19 mouse cellular contexts compared by ENCODE assay signal in genomic region chr6:115485635-115486034, GRCm38 (mm10). TPM values are rescaled to one million over a fixed set of nuclear protein-coding genes. Genes with fewer than 3 reads are reported as not detected.
DNase-seq lines count a peak whose midpoint lies in the region; ATAC-seq and TF ChIP-seq lines count a peak whose summit lies in the region.
"Had no signal": no experiment of that assay in that cellular context is flagged by ENCODE, and none has a peak within 500 bp of the region (broad histone marks: within the 10 kb centered on the region; RNA-seq: fewer than 3 reads in every experiment).

No protein-coding gene starts in this region.

- H3K27me3 ChIP-seq in embryonic facial prominence, embryonic 14.5 days (replicated peaks; ENCODE audit: control insufficient read depth, insufficient read depth, low read length) = no peaks in the 10 kb centered on the region
- peaks cover 51% of the 10 kb centered on the region for H3K27me3 ChIP-seq in embryonic facial prominence, embryonic 10.5 days (replicated peaks; ENCODE audit: low read depth, poor library complexity, severe bottlenecking)
- no peaks in the 10 kb centered on the region for H3K27me3 ChIP-seq in lung, embryonic 14.5 days (ENCODE audit: insufficient read depth, low read length)

- peak; percentile 37 for DNase-seq in embryonic facial prominence, embryonic 14.5 days (ENCODE audit: low spot score)
- no peak for DNase-seq in embryonic facial prominence, embryonic 10.5 days (ENCODE audit: low spot score)
- DNase-seq in lung, embryonic 14.5 days = peak; percentile 62
- no peak for DNase-seq in lung, adult 2 months
- DNase-seq in frontal cortex, adult 2 months (ENCODE audit: extremely low spot score in 1 of 2, low spot score in 1 of 2) = no peak
- no peak for DNase-seq in urinary bladder, postnatal 10 days (ENCODE audit: low spot score)
- DNase-seq: B cell, adult 2 months; cerebellum, adult 18-20 months; gastrocnemius, postnatal 10 days; heart, postnatal 4 days; kidney, adult 18-20 months; midbrain, embryonic 14.5 days; retina, postnatal 1 day; right cerebral cortex, postnatal 4 days had no signal

- peaks cover 4% of the 10 kb centered on the region; the same call in 1 of the 2 replicates for H3K4me1 ChIP-seq in embryonic facial prominence, embryonic 14.5 days (ENCODE audit: control insufficient read depth, insufficient read depth, low read length)
- peaks cover 5% of the 10 kb centered on the region for H3K4me1 ChIP-seq in embryonic facial prominence, embryonic 10.5 days
- peaks cover 4% of the 10 kb centered on the region for H3K4me1 ChIP-seq in lung, embryonic 14.5 days (ENCODE audit: insufficient read depth)
- H3K4me1 ChIP-seq in lung, adult 2 months (ENCODE audit: control insufficient read depth, insufficient read depth, low read length) = peaks cover 2% of the 10 kb centered on the region; the same call in 1 of the 2 replicates

- no peaks in the 10 kb centered on the region for H3K9me3 ChIP-seq in embryonic facial prominence, embryonic 14.5 days (ENCODE audit: control insufficient read depth, low read length)
- H3K9me3 ChIP-seq in embryonic facial prominence, embryonic 10.5 days = no peaks in the 10 kb centered on the region
- no peaks in the 10 kb centered on the region for H3K9me3 ChIP-seq in lung, embryonic 14.5 days (ENCODE audit: low read depth, low read length)
- H3K9me3 ChIP-seq: embryonic facial prominence, embryonic 13.5 days; heart, embryonic 13.5 days had no signal

- no peaks in the 10 kb centered on the region for H3K36me3 ChIP-seq in embryonic facial prominence, embryonic 14.5 days (ENCODE audit: control insufficient read depth, insufficient read depth, low read length)
- no peaks in the 10 kb centered on the region for H3K36me3 ChIP-seq in embryonic facial prominence, embryonic 10.5 days (replicated peaks)
- H3K36me3 ChIP-seq in lung, embryonic 14.5 days (ENCODE audit: insufficient read depth) = no peaks in the 10 kb centered on the region
- H3K36me3 ChIP-seq: embryonic facial prominence, embryonic 13.5 days; heart, embryonic 13.5 days had no signal

- no peak overlapping the region for H3K9ac ChIP-seq in embryonic facial prominence, embryonic 14.5 days (ENCODE audit: low read depth, low read length)
- H3K9ac ChIP-seq in lung, embryonic 14.5 days = no peak overlapping the region
- H3K9ac ChIP-seq: embryonic facial prominence, embryonic 13.5 days; heart, embryonic 13.5 days had no signal

- TF ChIP-seq CTCF in lung, embryonic 14.5 days (IDR thresholded peaks at IDR 0.05; ENCODE audit: low read depth) = no peak
- TF ChIP-seq CTCF in lung, adult 2 months (IDR thresholded peaks at IDR 0.05; ENCODE audit: insufficient read depth, low read length) = no peak

- no peak for TF ChIP-seq POLR2A in lung, adult 2 months (IDR thresholded peaks at IDR 0.05; ENCODE audit: borderline replicate concordance, extremely low read depth, low read depth, low read length)

- no peak overlapping the region for H3K4me3 ChIP-seq in embryonic facial prominence, embryonic 14.5 days (ENCODE audit: low read depth, low read length)
- no peak overlapping the region for H3K4me3 ChIP-seq in embryonic facial prominence, embryonic 10.5 days
- H3K4me3 ChIP-seq in lung, embryonic 14.5 days (ENCODE audit: low read depth, low read length) = no peak overlapping the region
- no peak overlapping the region for H3K4me3 ChIP-seq in lung, adult 2 months (replicated peaks; ENCODE audit: extremely low read depth, low read depth, low read length)
- H3K4me3 ChIP-seq: embryonic facial prominence, embryonic 13.5 days; heart, embryonic 13.5 days had no signal

- H3K4me2 ChIP-seq in embryonic facial prominence, embryonic 14.5 days (ENCODE audit: low read depth, low read length) = no peak overlapping the region
- no peak overlapping the region for H3K4me2 ChIP-seq in lung, embryonic 14.5 days
- H3K4me2 ChIP-seq: embryonic facial prominence, embryonic 13.5 days; heart, embryonic 13.5 days had no signal

- no peak overlapping the region for H3K27ac ChIP-seq in embryonic facial prominence, embryonic 14.5 days (replicated peaks; ENCODE audit: low read depth, low read length)
- no peak overlapping the region for H3K27ac ChIP-seq in embryonic facial prominence, embryonic 10.5 days (replicated peaks)
- peak overlapping the region; percentile 14; the same call in 1 of the 2 replicates for H3K27ac ChIP-seq in lung, embryonic 14.5 days (ENCODE audit: low read depth)
- H3K27ac ChIP-seq: embryonic facial prominence, embryonic 13.5 days; heart, embryonic 13.5 days; hindbrain, postnatal 0 days had no signal

- ATAC-seq in embryonic facial prominence, embryonic 14.5 days (ENCODE audit: low read depth) = no peak
- no peak for ATAC-seq in lung, embryonic 14.5 days (ENCODE audit: insufficient read depth)
- ATAC-seq in common myeloid progenitor, adult 5-6 weeks (replicated peaks; ENCODE audit: low read depth, poor library complexity, severe bottlenecking) = peak; percentile 58
- ATAC-seq in megakaryocyte, adult 5-6 weeks (ENCODE audit: poor library complexity, severe bottlenecking) = peak; percentile 60; the same call in 1 of the 2 replicates
- ATAC-seq: hindbrain, postnatal 0 days had no signal

- WGBS in embryonic facial prominence, embryonic 14.5 days = 58% methylated on average over 6 of the region's 6 CpGs
- WGBS in embryonic facial prominence, embryonic 10.5 days = 80% methylated on average over 6 of the region's 6 CpGs
- 25% methylated on average over 6 of the region's 6 CpGs for WGBS in lung, embryonic 14.5 days
- 40% methylated on average over 6 of the region's 6 CpGs for WGBS in lung, adult 2 months

RNA-seq across cellular contexts. Expression of gene Tsen2, which starts 58.8 kb away (rescaled TPM):
- 24.4 and 31.4 TPM in 2 replicates for polyA plus RNA-seq in embryonic facial prominence, embryonic 14.5 days (2014; fragmentation: Nextera tagmentation; extraction: Ambion mirVana)
- polyA plus RNA-seq in embryonic facial prominence, embryonic 10.5 days (2016; fragmentation: Nextera tagmentation; extraction: Ambion mirVana) = 32.1 and 33.0 TPM in 2 replicates
- 30.6 and 30.9 TPM in 2 replicates for polyA plus RNA-seq in lung, embryonic 14.5 days (2014; fragmentation: Nextera tagmentation; extraction: Ambion mirVana)
- polyA plus RNA-seq in lung, adult 2 months (2012; rRNA removed) = 2.3 and 4.2 TPM in 2 replicates
- total RNA-seq in common myeloid progenitor, adult 5-6 weeks (2017) = 14.7 and 20.9 TPM in 2 replicates
- total RNA-seq in megakaryocyte, adult 5-6 weeks (2015) = 2.9 and 3.0 TPM in 2 replicates
- total RNA-seq in megakaryocyte, adult 5-6 weeks (2017) = 3.4 and 8.7 TPM in 2 replicates
- 26.9 and 27.1 TPM in 2 replicates for polyA plus RNA-seq in frontal cortex, adult 2 months (2012; rRNA removed)

Comparison
In these comparisons a context has a peak if more than half of its experiments do, and no peak if none do; other contexts are left out.
1. DNase-seq: peak in embryonic facial prominence, embryonic 14.5 days (single experiment) and lung, embryonic 14.5 days (single experiment); none in embryonic facial prominence, embryonic 10.5 days (single experiment), lung, adult 2 months (single experiment), frontal cortex, adult 2 months (0 of 2) and urinary bladder, postnatal 10 days (single experiment).
2. ATAC-seq: peak in common myeloid progenitor, adult 5-6 weeks (single experiment) and megakaryocyte, adult 5-6 weeks (single experiment); none in embryonic facial prominence, embryonic 14.5 days (single experiment) and lung, embryonic 14.5 days (single experiment).